Mouse (Mus musculus) hindbrain, embryonic 11.5 days (tissue): ENCODE results near the gene Cpsf4l. TPM values are rescaled to one million over a fixed set of nuclear protein-coding genes. Genes with fewer than 3 reads are reported as not detected.

Source experiments
- ATAC-seq: fragments of 200-750 bp; cut with Nextera tagmentation; 2 replicates; pipeline ENCODE4 v1.8.0; 2017; ENCODE audit warnings: mild to moderate bottlenecking, moderate TSS enrichment, moderate library complexity; ENCODE audit not compliant: low FRiP score
- DNase-seq: peaks from one replicate; pipeline ENCODE4 v3.0.0-alpha.2; 2015; ENCODE audit warnings: low spot score
- H3K27ac ChIP-seq: fragments of 300-500 bp; sonication (generic); 2 replicates; pipeline ENCODE4 v1.5.1; 2014; ENCODE audit warnings: mild to moderate bottlenecking, low read depth, low read length
- H3K27me3 ChIP-seq: fragments of 300-500 bp; sonication (generic); 2 replicates; pipeline ENCODE4 v1.6.1; 2014; ENCODE audit warnings: mild to moderate bottlenecking, low read length, moderate library complexity, mixed read lengths; ENCODE audit not compliant: control insufficient read depth, insufficient read depth
- H3K36me3 ChIP-seq: fragments of 300-500 bp; sonication (generic); 2 replicates; pipeline ENCODE4 v1.6.1; 2014; ENCODE audit warnings: mild to moderate bottlenecking, low read length, moderate library complexity, mixed read lengths; ENCODE audit not compliant: control insufficient read depth, insufficient read depth
- H3K4me1 ChIP-seq: fragments of 300-500 bp; sonication (generic); replicated peaks from 2 replicates; pipeline ENCODE4 v1.6.1; 2014; ENCODE audit warnings: low read length, mixed read lengths; ENCODE audit not compliant: control insufficient read depth, insufficient read depth
- H3K4me2 ChIP-seq: fragments of 300-500 bp; sonication (generic); replicated peaks from 2 replicates; pipeline ENCODE4 v1.6.1; 2014; ENCODE audit warnings: mild to moderate bottlenecking, low read depth, low read length
- H3K4me3 ChIP-seq: fragments of 300-500 bp; sonication (generic); 2 replicates; pipeline ENCODE4 v1.5.1; 2014; ENCODE audit warnings: low read depth, low read length
- H3K9ac ChIP-seq: fragments of 300-500 bp; sonication (generic); 2 replicates; pipeline ENCODE4 v1.6.1; 2014; ENCODE audit warnings: low read depth, low read length
- H3K9me3 ChIP-seq: fragments of 300-500 bp; sonication (generic); 2 replicates; pipeline ENCODE4 v1.6.1; 2016; ENCODE audit warnings: low read length; ENCODE audit not compliant: control insufficient read depth
- WGBS: fragments of 180-500 bp; shearing (Covaris S2); extraction: QIAGEN DNeasy Blood & Tissue Kit; methylation state at CpG from one replicate; pipeline ENCODE4 v1.1.7; 2014; 5-methylcytosine and 5-hydroxymethylcytosine counted together
- polyA plus RNA-seq: library from polyadenylated mRNA; unstranded; fragments of >200 nt; fragmentation: Nextera tagmentation; extraction: Ambion mirVana; gene quantifications from 2 replicates; pipeline ENCODE4 v1.2.1, GENCODE M21; 2014

The Cpsf4l gene
- polyA plus RNA-seq, 1 experiment from 2014 or later: 0.80 TPM

DNA sequence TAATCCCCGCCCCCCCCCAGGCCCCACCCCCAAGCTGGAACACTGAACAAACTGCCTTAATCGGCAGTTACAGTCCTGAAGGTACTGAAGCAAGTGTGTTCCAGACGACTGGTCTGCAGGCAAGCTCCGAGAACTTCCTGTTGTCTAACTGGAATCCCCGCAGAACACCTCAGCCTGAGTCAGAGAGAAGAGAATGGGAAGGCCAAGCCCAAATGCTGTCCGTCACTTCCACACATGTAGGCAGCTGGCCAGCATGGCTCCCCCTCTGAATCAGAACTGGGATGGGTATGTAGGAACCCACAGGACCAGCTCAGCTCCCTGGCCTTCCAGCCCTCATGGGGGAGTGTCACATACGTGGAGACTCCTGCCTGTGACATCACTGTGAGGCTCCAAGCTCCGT is 20.1 kb upstream of the Cpsf4l start:
- Histone ChIP-seq H3K4me3 (no peak overlapping the region), H3K27ac (no peak overlapping the region), H3K9ac (no peak overlapping the region), H3K4me2 (no peak overlapping the region), H3K4me1 (peaks cover 12% of the 10 kb centered on the region), H3K36me3 (peaks cover 25% of the 10 kb centered on the region), H3K9me3 (no peaks in the 10 kb centered on the region), H3K27me3 (no peaks in the 10 kb centered on the region)
- DNase-seq (no peak), ATAC-seq (no peak)
- WGBS: 69% methylated on average over 8 of the region's 8 CpGs

DNA sequence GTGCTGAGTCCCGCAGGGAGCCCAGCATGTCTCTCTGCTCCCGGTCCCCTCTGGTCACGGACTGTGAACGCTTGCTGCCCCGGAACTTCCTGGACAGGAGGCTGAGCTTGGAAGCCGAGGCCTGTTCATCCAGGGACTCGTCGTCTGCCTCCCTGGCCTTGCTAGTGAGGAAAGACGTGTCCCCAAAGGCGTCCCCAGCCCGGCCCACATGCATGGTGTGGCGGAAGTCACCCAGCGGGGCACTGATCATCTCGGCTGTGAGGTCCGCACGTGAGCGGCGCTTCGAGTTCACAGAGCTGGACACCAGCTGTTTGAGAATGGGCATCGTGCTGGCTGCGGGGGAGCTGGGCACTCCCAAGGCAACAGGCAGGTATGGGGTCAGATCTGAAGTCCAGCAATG is 19.4 kb upstream of the Cpsf4l start:
- Histone ChIP-seq H3K27me3 (no peaks in the 10 kb centered on the region), H3K27ac (no peak overlapping the region), H3K9me3 (no peaks in the 10 kb centered on the region), H3K4me2 (no peak overlapping the region), H3K9ac (no peak overlapping the region), H3K4me1 (peaks cover 7% of the 10 kb centered on the region), H3K4me3 (no peak overlapping the region), H3K36me3 (peaks cover 28% of the 10 kb centered on the region)
- WGBS: 72% methylated on average over 21 of the region's 21 CpGs
- DNase-seq: no peak
- ATAC-seq: no peak

DNA sequence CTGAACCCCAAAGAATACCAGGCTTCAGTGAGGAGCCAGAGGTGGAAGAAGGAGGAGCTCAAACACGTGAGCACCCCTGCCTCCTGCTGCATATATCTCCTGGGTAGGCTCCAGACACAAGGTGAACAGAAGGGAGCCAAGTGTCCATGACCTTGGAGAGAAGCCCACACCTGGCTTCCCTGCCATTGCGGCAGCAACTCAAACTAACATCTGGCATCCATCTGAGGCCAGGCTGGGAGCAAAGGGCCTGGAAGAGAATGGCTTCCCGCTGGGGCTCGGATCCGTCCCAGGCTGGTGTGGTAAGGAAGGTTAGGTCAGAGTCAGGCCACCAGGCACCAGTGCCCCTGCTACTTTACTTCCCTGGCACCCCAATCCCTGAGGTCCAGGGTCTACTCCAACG is 18.2 kb upstream of the Cpsf4l start:
- Histone ChIP-seq H3K9me3 (no peaks in the 10 kb centered on the region), H3K36me3 (peaks cover 28% of the 10 kb centered on the region), H3K27ac (no peak overlapping the region), H3K27me3 (no peaks in the 10 kb centered on the region), H3K9ac (no peak overlapping the region), H3K4me2 (no peak overlapping the region), H3K4me1 (0 out of 2 replicates have a peak, but pooled peaks cover 2% of the 10 kb centered on the region), H3K4me3 (no peak overlapping the region)
- ATAC-seq: no peak
- 62% methylated on average over 6 of the region's 6 CpGs for WGBS
- DNase-seq: no peak

DNA sequence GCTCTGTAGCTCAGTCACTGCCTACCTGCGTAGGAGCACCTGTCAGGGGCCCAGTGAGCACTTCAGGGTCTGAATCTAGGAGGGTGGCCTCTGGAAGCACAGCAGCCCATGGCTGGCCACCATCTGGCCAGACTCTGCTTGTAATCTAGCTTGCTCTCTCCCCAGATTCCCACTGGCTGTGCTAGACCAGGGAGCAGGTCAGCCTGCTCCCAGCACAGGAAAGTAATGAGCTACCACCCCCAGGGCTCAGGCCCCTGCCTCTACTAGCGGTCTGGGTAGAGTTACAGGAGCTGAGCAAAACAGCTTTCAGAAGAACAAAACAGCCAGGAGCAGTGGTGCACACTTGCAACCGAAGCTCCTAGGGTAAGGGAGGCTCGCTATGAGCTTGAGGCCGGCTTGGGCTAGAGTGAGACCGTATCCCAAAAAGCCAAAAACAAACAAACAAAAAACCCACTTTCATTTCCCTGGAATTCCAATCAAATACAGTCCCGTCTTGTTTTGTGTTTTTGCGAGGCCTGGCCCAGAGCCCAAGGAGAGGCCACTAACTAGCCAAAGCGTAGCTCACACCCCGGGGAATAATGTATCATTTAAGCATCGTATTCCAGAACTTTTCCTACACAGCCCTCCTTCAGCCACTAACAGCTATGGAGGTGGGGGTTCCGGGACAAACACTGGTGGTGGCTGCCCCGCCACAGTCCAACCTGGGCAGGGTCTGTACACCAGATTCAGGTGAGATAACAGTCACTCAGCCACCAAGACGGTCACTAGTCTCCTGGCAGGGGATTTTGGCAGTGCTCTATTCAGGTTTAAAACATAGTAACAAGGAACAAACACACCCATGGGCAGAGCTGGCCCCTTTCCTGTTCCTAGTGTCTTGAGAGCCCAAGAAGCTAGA is 17.4 kb upstream of the Cpsf4l start:
- Histone ChIP-seq H3K27ac (no peak overlapping the region; the same call in 1 of the 2 replicates), H3K4me3 (no peak overlapping the region), H3K27me3 (no peaks in the 10 kb centered on the region), H3K4me1 (0 out of 2 replicates have a peak, but pooled peaks cover 2% of the 10 kb centered on the region), H3K9ac (no peak overlapping the region), H3K9me3 (no peaks in the 10 kb centered on the region), H3K36me3 (peaks cover 28% of the 10 kb centered on the region), H3K4me2 (no peak overlapping the region)
- DNase-seq (no peak), ATAC-seq (no peak)
- WGBS: 82% methylated on average over 14 of the region's 14 CpGs

DNA sequence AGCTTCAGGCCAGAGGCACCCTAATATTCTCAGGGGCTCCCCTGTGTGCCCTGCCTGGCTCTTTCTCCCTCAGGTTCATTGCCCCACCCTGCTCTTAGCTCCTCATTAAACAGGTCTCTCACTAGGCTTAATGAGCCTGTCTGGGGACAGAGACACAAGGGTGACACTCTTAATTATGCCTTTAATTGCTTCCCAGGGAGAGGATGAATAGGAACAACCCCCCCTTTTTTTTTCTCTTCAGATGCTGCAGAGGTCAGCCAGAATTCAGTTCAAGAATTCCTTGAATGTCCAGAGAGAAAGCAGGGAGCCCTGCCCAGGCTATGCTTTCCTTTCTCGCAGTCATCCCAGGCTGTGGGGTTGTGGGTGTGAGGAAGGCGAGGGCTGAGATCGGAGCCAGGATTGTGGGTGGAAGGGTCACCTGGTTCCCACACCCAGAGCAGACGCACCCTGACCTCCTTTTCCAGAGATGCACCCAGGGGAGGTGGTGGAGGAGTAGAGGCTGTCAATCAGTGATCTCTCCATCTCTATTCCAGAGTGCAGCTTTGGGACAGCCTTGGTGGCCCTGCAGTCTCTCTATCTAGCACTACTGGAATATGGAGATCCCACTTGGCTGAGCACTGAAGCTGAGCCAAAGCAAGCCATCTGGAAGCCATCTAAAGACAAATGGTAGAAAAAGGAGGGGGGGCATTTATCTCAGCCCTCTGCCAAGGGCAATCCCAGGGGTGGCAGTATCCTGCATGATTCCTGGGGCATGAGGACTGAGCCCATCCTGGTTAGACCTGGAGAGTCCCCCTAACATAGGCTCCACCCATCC is 15.6 kb upstream of the Cpsf4l start:
- no peak for DNase-seq
- Histone ChIP-seq H3K27me3 (no peaks in the 10 kb centered on the region), H3K4me3 (no peak overlapping the region), H3K4me1 (0 out of 2 replicates have a peak, but pooled peaks cover 2% of the 10 kb centered on the region), H3K4me2 (no peak overlapping the region), H3K9me3 (no peaks in the 10 kb centered on the region), H3K36me3 (peaks cover 28% of the 10 kb centered on the region), H3K9ac (no peak overlapping the region), H3K27ac (no peak overlapping the region)
- WGBS: 73% methylated on average over 4 of the region's 4 CpGs
- 0 out of 2 replicates have a peak, but pooled peaks have one; percentile 19 for ATAC-seq

DNA sequence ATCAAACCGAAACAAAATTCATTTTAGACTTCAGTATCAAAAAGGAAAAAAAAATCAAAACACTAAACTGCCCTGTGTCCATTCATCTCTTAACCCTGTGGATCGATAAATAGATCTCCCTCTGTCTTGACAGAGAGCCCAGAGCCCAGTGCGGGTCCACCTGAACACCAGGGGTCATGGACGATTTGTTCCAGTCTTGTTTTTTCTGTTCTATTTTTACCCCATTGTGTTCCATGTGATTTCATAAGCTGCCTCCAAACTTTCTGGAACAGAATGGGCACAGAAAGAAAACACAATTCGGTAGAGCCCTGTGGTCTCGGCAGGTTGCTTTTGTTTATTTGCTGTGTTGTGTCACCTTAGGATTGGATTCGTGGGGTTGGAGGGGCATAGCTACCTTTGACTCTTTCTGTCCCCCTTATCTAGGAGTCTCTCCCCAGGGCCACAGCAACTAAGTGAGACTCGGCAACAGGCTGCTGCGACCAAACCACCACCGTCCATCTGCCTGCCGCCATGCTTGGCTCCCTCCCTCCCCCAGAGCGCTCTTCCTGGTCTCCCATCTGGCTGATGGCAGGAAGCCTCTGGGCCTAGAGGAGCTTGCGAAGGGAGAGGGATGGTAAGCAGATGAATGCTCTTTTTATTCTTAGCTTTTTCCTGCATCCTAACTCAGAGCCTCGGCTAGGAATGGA is 12.7 kb upstream of the Cpsf4l start:
- Histone ChIP-seq H3K4me2 (no peak overlapping the region), H3K27me3 (no peaks in the 10 kb centered on the region), H3K27ac (no peak overlapping the region), H3K4me3 (no peak overlapping the region), H3K9ac (no peak overlapping the region), H3K36me3 (peaks cover 14% of the 10 kb centered on the region), H3K9me3 (no peaks in the 10 kb centered on the region), H3K4me1 (0 out of 2 replicates have a peak, but pooled peaks cover 3% of the 10 kb centered on the region)
- ATAC-seq: no peak
- DNase-seq: no peak
- 66% methylated on average over 14 of the region's 14 CpGs for WGBS

DNA sequence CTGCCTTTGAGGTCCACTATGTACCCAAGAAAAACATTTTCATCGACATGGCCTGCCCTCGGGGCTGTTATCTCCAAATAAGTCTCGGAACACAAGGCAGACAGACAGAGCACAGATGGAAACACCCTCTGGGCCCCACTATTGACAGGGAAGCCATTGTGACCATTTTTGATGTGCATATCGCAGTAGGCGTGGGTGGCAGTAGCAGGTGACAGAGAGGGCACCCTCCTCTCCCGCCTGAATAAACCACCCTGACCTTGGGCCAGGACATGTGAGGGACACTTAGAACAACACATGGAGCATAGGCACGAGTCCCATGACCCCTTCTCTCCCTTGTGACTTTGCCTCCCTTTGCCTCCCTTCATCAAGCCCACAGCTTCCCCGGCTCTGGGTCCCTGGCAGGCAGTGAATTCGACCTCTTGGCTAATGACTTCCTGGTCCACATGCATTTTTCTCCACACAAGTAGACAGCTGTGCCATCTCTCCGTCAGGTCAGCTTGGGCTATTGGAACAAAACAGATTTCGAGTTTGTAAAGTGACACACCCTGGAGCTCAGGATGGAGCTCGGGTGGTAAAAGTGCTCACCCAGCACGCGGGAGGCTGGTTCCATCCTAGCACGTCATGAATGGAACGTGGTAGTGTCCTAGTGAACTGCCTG is 8.1 kb upstream of the Cpsf4l start:
- DNase-seq (no peak), ATAC-seq (no peak)
- Histone ChIP-seq H3K36me3 (no peaks in the 10 kb centered on the region), H3K9ac (no peak overlapping the region), H3K4me1 (0 out of 2 replicates have a peak, but pooled peaks cover 3% of the 10 kb centered on the region), H3K27me3 (no peaks in the 10 kb centered on the region), H3K9me3 (no peaks in the 10 kb centered on the region), H3K27ac (no peak overlapping the region), H3K4me2 (no peak overlapping the region), H3K4me3 (no peak overlapping the region)
- 54% methylated on average over 16 of the region's 16 CpGs for WGBS

DNA sequence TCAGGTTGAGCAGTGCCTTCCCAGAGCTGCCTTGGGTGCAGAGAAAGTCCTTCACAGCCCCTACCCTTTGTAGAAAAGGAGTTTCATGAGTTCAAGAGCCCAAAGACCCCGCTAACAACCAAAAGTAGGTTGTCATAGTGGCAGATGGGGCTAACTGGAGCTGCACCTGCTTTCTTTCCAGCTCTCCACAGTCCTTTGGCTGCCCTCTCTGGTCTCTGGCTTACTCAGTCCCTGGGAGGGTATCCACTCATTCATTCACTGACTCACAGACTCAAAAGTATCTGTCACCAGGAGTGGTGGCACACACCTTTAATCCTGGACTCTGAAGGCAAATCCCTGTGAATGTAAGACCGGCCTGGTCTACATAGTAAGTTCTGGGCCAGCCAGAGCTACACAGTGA is 6.3 kb upstream of the Cpsf4l start:
- no peak overlapping the region for H3K9ac ChIP-seq
- ATAC-seq (no peak), DNase-seq (no peak)
- 90% methylated on average over 2 of the region's 2 CpGs for WGBS
- no peaks in the 10 kb centered on the region for H3K27me3 ChIP-seq
- no peak overlapping the region for H3K27ac ChIP-seq
- 0 out of 2 replicates have a peak, but pooled peaks cover 3% of the 10 kb centered on the region for H3K4me1 ChIP-seq
- no peaks in the 10 kb centered on the region for H3K9me3 ChIP-seq
- no peak overlapping the region for H3K4me3 ChIP-seq
- no peak overlapping the region for H3K4me2 ChIP-seq
- no peaks in the 10 kb centered on the region for H3K36me3 ChIP-seq
